ENCODE assay signal across 8 mouse cellular contexts in genomic region chr3:135206621-135207020, GRCm38 (mm10). TPM values are rescaled to one million over a fixed set of nuclear protein-coding genes. Genes with fewer than 3 reads are reported as not detected.
A peak's percentile ranks its signal among the peaks of the same experiment; 100 is the strongest.
DNase-seq lines count a peak whose midpoint lies in the region; ATAC-seq and TF ChIP-seq lines count a peak whose summit lies in the region.

No protein-coding gene starts in this region.

- no peak for TF ChIP-seq POLR2A in bone marrow, adult 2 months (IDR thresholded peaks at IDR 0.05; ENCODE audit: borderline replicate concordance, control insufficient read depth, low read depth, low read length)

- no peaks in the 10 kb centered on the region for H3K27me3 ChIP-seq in neural tube, embryonic 11.5 days (ENCODE audit: control insufficient read depth, insufficient read depth, low read length)
- no peaks in the 10 kb centered on the region for H3K27me3 ChIP-seq in hindbrain, embryonic 16.5 days (replicated peaks; ENCODE audit: control insufficient read depth, insufficient read depth, low read length)

- H3K9me3 ChIP-seq in neural tube, embryonic 11.5 days (ENCODE audit: control insufficient read depth, low read length), result no peaks in the 10 kb centered on the region
- no peaks in the 10 kb centered on the region for H3K9me3 ChIP-seq in hindbrain, embryonic 16.5 days (ENCODE audit: control insufficient read depth, low read length)

- 46% methylated on average over 4 of the region's 4 CpGs for WGBS in neural tube, embryonic 11.5 days
- WGBS in bone marrow, adult 2 months, result 24% methylated on average over 4 of the region's 4 CpGs
- WGBS in hindbrain, embryonic 16.5 days, result 47% methylated on average over 4 of the region's 4 CpGs

- no peak overlapping the region for H3K27ac ChIP-seq in neural tube, embryonic 11.5 days (ENCODE audit: low read depth, low read length)
- H3K27ac ChIP-seq in bone marrow, adult 2 months (ENCODE audit: control insufficient read depth, insufficient read depth, low read depth, low read length, poor library complexity), result no peak overlapping the region
- no peak overlapping the region for H3K27ac ChIP-seq in hindbrain, embryonic 16.5 days (ENCODE audit: low read depth, low read length)

- H3K9ac ChIP-seq in neural tube, embryonic 11.5 days (ENCODE audit: low read length), result no peak overlapping the region
- no peak overlapping the region for H3K9ac ChIP-seq in hindbrain, embryonic 16.5 days (ENCODE audit: low read depth, low read length)

- peak; percentile 64 for TF ChIP-seq CTCF in bone marrow, adult 2 months (IDR thresholded peaks at IDR 0.05; ENCODE audit: control insufficient read depth, insufficient read depth, low read length)

- H3K4me3 ChIP-seq in neural tube, embryonic 11.5 days (ENCODE audit: low read depth, low read length), result no peak overlapping the region
- no peak overlapping the region for H3K4me3 ChIP-seq in bone marrow, adult 2 months (replicated peaks; ENCODE audit: control insufficient read depth, low read depth, low read length)
- no peak overlapping the region for H3K4me3 ChIP-seq in hindbrain, embryonic 16.5 days (ENCODE audit: low read length)

- H3K36me3 ChIP-seq in neural tube, embryonic 11.5 days (ENCODE audit: control insufficient read depth, insufficient read depth, low read length), result no peaks in the 10 kb centered on the region
- no peaks in the 10 kb centered on the region for H3K36me3 ChIP-seq in hindbrain, embryonic 16.5 days (ENCODE audit: control insufficient read depth, insufficient read depth, low read length)

- ATAC-seq in neural tube, embryonic 11.5 days (ENCODE audit: insufficient read depth, low FRiP score, low TSS enrichment), result 0 out of 2 replicates have a peak, but pooled peaks have one; percentile 52
- ATAC-seq in hindbrain, embryonic 16.5 days, result peak; percentile 89

- H3K4me2 ChIP-seq in neural tube, embryonic 11.5 days (ENCODE audit: low read depth), result no peak overlapping the region
- H3K4me2 ChIP-seq in hindbrain, embryonic 16.5 days (ENCODE audit: low read length), result no peak overlapping the region

- no peaks in the 10 kb centered on the region for H3K4me1 ChIP-seq in neural tube, embryonic 11.5 days (ENCODE audit: control insufficient read depth, insufficient read depth, low read length)
- H3K4me1 ChIP-seq in bone marrow, adult 2 months (ENCODE audit: control insufficient read depth, insufficient read depth, low read length), result no peaks in the 10 kb centered on the region
- H3K4me1 ChIP-seq in hindbrain, embryonic 16.5 days (ENCODE audit: control insufficient read depth, insufficient read depth, low read depth, low read length), result peaks cover under 1% of the 10 kb centered on the region; the same call in 1 of the 2 replicates

- DNase-seq in cerebellum, postnatal 10 days, result peak; percentile 62 to 67
- no peak for DNase-seq in cerebellum, adult 18-20 months
- peak; percentile 15 for DNase-seq in neural tube, embryonic 11.5 days (ENCODE audit: low spot score)
- DNase-seq in neural tube, embryonic 10.5 days (ENCODE audit: extremely low spot score, low spot score), result no peak
- peak; percentile 30 for DNase-seq in lung, postnatal 10 days
- peak; percentile 34 for DNase-seq in telencephalon, adult 2 months (ENCODE audit: low read depth, low spot score)

RNA-seq across cellular contexts. Expression of gene Cenpe, which starts 5.7 kb away (rescaled TPM):
- polyA plus RNA-seq in neural tube, embryonic 11.5 days (2014; fragmentation: Nextera tagmentation; extraction: Ambion mirVana), result 37.1 and 38.6 TPM in 2 replicates
- 40.2 and 48.3 TPM in 2 replicates for polyA plus RNA-seq in bone marrow, adult 2 months (2011; ENCODE audit: insufficient read depth, insufficient read length, low replicate concordance, missing spikeins)
- polyA plus RNA-seq in hindbrain, embryonic 16.5 days (2015; fragmentation: Nextera tagmentation; extraction: Ambion mirVana), result 4.3 and 4.8 TPM in 2 replicates

Comparison
In these comparisons a context has a peak if more than half of its experiments do, and no peak if none do; other contexts are left out.
1. DNase-seq: peak in cerebellum, postnatal 10 days (2 of 2), neural tube, embryonic 11.5 days (single experiment), lung, postnatal 10 days (single experiment) and telencephalon, adult 2 months (single experiment); none in cerebellum, adult 18-20 months (0 of 2) and neural tube, embryonic 10.5 days (single experiment).